Mouse (Mus musculus) lung, postnatal 36 days (tissue): ENCODE results near the gene Ugt2b5.
"Not testable (repeated sequence)": the region's sequence is repeated elsewhere in the genome, so short reads cannot be mapped to it uniquely, and the experiment has no call there.

Experiments
- DNase-seq: peaks from one replicate; pipeline ENCODE4 v3.0.0; 2022; ENCODE audit warnings: mixed read lengths

Ugt2b5 gene

DNA sequence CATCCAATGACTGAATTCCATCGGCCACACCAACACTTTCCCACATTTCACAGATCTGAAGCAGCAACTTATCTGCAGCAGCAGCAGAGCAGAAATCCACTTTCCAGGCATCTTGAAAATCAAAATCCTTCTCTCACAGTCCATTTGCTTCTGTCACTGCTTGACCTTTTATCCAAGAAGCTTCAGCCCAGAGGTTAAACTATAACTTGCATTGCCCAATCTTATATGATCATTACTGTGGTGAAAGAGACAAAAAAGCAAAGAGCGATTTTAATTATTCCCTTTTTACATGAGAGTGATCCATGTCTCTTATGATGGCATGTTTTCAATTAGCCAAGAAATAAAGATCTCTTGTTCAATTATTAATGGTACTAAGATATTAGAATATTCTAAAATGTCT, at the start of gene Ugt2b5:
Ugt2b5 (minus strand) TSS at position 123 of the 400 bp plus-strand sequence.
- not testable (repeated sequence) for DNase-seq

DNA sequence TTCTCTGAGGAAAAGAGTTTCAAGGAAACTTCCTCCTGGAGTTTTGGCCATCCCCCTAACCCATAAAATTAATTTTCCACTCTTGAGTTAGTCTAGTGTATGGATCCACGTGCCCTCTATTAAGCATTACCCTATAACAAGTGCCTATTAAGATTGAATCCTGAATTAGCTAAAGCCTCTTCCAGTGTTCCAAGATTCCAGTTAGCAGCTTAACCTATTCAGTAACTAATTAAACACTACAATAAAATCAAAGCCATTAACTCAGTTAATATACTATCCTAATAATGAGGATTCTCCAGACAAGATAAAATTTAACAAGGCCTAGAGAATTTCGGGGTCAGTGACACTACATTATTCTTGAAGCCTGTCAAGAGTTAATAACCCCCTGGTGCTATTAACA, 35.7 kb upstream of the Ugt2b5 start:
- DNase-seq = not testable (repeated sequence)

DNA sequence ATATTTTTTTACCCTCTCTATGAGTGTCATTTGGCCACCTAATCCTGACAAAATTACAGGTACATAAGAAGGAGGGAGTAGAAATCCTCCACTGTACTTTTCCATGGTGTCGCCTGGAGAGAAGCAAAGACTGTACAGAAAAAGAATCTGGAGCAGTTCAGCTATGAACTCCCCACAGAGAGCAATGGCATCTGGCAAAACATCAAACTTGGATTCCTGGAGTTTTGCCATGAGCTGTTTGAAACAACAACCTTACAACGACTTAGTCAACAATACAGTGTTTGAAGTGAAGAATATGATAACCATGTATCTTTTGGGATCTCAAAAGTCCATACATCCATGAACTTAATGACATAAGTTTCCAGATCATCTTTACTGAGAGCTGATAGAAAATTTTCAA, 34.6 kb upstream of the Ugt2b5 start:
- DNase-seq = no peak

DNA sequence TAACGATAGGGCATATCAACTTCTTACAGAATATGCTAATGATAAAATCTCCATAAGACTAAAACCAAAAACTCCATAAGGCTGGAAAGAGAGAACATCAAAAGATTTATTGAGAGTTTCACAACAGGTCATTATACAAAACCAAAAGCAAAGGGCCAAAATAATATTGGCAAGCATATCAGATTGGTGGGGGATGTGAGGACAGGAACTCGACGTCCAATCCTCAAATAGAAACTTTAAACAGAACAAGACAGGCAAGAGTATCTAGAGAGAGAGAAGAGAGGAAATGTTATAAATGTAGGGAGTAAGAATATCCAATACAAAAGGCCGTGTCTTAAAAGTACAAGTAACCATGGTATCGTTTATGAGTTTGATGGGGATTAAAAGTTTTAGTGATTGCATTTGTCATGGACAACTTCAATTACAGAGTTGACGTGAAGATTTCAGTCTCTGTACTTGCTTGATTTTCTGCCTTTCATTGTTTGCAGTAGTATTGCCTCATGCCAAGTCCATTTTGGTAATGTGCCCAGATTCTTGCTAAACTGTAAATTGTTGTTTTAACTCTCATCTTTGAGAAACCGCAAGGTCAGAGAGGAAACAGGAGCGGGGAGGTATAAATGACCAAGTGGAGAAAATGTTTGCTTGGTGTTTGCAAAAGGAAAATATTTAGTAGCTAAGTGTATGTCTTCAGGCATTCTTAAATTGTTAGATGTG, 7.8 kb upstream of the Ugt2b5 start:
- peak; percentile 64 for DNase-seq

DNA sequence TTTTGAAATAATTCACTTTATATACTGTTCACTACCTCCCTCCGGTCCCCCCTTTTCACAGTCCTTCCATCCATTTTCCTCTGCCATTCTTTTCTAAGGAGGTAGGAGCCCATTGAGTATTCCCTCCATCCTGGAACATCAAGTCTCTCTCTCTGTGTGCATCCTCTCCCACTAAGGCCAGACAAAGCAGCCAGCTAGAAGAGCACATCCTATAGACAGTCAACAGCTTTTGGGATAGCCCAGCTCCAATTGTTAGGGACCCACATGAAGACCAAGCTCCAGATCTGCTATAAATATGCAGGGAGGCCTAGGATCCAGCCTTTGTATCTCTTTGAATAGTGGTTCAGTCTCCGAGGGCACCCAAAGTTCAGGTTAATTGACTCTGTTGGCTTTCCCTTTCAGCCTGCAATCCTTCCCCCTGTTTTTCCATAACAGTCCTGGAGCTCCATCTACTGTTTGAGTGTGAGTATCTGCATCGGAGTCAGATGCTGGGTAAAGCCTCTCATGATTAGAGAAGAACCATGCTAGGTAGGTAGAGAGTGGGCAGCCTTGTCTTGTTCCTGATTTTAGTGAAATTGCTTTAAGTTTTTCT, 2.8 kb upstream of the Ugt2b5 start:
- DNase-seq = peak; percentile 26

DNA sequence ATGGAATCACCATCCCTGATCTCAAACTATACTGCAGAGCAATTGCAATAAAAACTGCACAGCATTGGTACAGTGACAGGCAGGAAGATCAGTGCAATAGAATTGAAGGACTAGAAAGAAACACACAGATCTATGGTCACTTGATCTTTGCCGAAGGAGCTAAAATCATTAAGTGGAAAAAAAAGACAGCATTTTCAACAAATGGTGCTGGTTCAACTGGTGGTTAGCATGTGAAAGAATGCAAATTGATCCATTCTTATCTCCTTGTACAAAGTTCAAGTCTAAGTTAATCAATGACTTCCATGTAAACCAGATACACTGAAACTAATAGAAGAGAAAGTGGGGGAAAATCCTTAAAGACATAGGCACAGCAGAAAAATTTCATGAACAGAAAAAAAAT, 36.4 kb downstream of the Ugt2b5 start:
- DNase-seq = not testable (repeated sequence)

DNA sequence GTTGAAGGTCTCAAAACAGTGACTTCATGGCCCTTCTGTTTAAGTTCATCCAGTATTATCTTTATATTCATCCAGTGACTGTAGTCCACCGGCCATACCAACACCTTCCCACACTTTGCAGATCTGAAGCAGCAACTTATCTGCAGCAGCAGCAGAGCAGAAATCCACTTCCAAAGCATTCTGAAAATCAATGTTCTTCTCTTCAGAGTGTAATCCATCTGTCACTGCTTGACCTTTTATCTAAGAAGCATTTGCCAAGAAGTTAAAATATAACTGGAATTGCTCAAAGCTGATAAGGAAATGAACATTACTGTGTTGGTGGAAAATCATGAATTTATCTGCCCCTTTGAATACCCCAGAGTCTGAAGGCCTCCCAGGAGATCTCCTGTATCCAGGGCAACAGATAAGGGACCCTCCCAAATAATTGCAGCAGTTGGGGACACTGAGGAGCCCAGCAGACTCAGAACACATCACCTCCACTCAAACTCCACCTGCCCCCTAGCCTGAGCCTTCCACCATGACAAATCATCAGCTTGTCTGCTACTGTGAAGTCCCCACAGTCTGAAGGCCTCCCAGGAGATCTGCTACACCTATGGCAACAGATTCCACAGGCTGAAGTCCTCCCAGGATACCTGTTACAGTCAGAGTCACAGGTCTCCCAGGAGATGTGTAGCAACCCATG, 47.6 kb downstream of the Ugt2b5 start, which contains the start of gene Ugt2b36:
Ugt2b36 (minus strand) TSS at position 210 of the 682 bp plus-strand sequence.
- DNase-seq = no peak

DNA sequence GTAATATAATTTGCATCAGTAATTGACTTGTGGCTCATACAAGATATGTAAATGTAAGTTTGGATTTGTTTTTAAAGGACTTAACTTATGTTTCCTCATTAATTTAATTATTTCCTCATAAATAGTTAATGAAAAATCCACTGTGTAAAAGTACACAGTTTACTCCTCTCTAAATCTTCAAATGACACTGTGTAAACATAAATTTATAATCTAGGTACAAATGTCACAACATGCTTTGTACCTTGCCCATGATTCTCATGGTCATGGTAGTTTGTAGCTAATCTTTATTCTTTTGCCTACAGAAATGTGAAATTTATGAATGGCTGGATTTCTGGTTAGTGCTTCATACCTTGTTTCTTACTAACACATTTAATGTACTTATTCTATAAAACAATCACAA, 49.0 kb downstream of the Ugt2b5 start:
- DNase-seq = no peak

DNA sequence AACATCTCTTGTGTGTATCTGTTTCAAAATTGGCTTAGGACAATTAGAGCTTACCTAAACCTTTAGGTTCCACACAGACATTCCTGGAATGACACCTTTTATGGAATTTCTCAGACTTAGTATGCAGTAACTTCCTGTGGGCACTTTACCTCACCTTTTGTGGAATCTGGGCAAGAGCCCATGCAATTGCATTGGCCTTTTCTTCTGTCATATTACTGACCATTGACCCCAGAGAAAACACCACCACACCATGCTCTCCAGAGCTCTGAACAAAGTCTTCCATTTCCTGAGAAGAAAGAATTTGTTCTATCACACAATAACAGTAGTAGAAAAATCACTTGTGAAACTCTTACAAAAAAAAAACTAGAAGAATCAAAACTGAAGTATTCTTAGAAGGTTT, 50.9 kb downstream of the Ugt2b5 start:
- DNase-seq = no peak

DNA sequence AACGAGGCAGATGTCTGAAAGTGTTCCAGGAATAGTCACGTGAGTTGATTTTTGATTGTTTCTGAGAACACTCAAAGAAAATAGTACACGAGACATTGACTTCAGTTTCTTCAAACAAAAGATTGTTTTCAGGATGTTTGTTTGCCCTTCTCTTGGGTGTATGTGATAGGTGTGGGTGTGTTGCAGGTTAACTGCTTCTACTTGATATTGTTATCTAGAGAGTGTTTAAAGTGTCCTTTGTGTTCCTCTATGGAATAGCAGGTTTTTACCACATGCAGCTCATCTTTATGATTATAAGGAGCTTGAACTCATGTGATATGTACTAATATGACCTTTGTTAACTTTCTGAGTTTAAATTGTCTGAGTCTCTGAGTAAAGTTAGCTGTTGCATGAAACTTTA, 53.8 kb downstream of the Ugt2b5 start:
- no peak for DNase-seq
